Mouse (Mus musculus): ENCODE data around the gene Thy1. TPM values are rescaled to one million over a fixed set of nuclear protein-coding genes. Genes with fewer than 3 reads are reported as not detected.
A peak's percentile ranks its signal among the peaks of the same experiment; 100 is the strongest.

Gene Thy1
- total and polyA plus RNA-seq, 3 experiments, result 6.6 to 32.3 (median 15.5) TPM

DNA sequence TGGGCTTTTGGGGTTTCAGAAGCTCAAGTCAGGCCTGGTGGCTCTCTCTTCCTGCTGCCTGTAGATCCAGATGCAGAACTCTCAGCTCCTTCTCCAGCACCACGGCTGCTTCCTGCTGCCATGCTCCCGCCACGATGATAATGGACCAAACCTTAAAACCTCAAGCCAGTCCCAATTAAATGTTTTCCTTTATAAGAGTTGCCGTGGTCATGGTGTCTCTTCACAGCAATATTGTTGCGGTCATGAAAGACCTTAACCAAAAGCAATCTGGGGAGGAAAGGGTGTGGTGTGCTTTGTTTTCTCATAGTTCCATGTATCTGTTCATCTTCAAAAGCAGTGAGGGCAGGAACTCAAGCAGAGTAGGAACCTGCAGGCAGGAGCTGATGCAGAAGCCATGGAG lies 6.1 kb upstream of the Thy1 start:
- intact Hi-C loops (cut with DNase I), result no loop called here
- TF ChIP-seq POLR2A (IDR thresholded peaks at IDR 0.05; ENCODE audit: insufficient read depth, low read depth, low read length), result no peak
- TF ChIP-seq CTCF (IDR thresholded peaks at IDR 0.05), result no peak
- no peak for TF ChIP-seq EP300 (IDR thresholded peaks at IDR 0.05; ENCODE audit: insufficient read depth, low read depth, low read length)
- WGBS, result 84% methylated on average over 5 of the region's 5 CpGs

DNA sequence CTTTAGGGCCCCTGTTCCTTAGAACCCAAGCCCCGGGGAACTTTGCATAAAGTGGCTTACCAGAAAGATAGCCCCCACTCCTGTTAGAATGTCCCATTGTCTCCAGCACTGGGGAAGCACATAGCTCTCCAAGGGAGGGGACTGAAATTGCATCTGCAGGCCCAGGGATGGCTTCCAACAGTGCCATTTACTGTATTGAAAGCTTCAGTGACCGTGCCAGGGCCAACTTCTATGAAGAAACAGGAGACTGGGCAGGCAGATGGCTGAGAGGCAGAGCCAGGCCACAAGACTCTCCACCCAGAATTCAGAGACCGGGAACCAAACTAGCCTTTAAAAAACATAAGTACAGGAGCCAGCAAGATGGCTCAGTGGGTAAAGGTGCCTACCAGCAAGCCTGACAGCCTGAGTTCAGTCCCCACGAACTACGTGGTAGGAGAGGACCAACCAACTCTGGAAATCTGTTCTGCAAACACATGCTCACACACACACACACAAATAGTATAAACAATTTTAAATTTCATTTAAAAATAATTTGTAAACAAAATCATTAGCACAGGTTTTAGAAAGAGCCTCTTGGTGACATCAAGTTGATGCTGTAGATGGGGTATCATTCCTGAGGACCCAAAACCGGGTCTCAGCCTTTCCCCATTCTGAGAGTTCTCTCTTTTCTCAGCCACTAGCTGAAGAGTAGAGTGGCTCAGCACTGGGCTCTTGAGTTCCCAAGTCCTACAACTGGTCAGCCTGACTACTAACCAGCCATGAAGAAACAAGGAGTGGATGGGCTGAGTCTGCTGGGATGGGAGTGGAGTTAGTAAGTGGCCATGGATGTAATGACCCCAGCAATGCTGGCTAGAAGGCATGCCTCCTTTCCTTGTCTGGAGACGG lies 1.4 kb upstream of the Thy1 start:
- no peaks in the 10 kb centered on the region for H3K4me1 ChIP-seq (ENCODE audit: control insufficient read depth, insufficient read depth, low read length)
- no peaks in the 10 kb centered on the region for H3K79me2 ChIP-seq (replicated peaks; ENCODE audit: control insufficient read depth, insufficient read depth, low read length)
- TF ChIP-seq POLR2A (IDR thresholded peaks at IDR 0.05; ENCODE audit: insufficient read depth, low read depth, low read length) (no peak), EP300 (IDR thresholded peaks at IDR 0.05; ENCODE audit: insufficient read depth, low read depth, low read length) (no peak), CTCF (IDR thresholded peaks at IDR 0.05) (no peak)
- no peak for DNase-seq
- no peak overlapping the region for H3K9ac ChIP-seq (ENCODE audit: low read depth, low read length)
- no peak overlapping the region for H3K4me3 ChIP-seq
- H3K27me3 ChIP-seq (ENCODE audit: control insufficient read depth, insufficient read depth, low read length), result peaks cover 5% of the 10 kb centered on the region; the same call in 1 of the 2 replicates
- intact Hi-C loops (cut with DNase I), result no loop called here
- no peak overlapping the region for H3K27ac ChIP-seq
- WGBS, result 86% methylated on average over 7 of the region's 7 CpGs
- no peaks in the 10 kb centered on the region for H3K36me3 ChIP-seq (ENCODE audit: control insufficient read depth, insufficient read depth, low read length)

More for the DNA sequence above, 6.1 kb upstream of the Thy1 start:
- DNase-seq, result no peak
- H3K79me2 ChIP-seq (replicated peaks; ENCODE audit: control insufficient read depth, insufficient read depth, low read length), result no peaks in the 10 kb centered on the region
- no peak overlapping the region for H3K27ac ChIP-seq
- H3K36me3 ChIP-seq (ENCODE audit: control insufficient read depth, insufficient read depth, low read length), result no peaks in the 10 kb centered on the region
- no peak overlapping the region for H3K9ac ChIP-seq (ENCODE audit: low read depth, low read length)
- no peaks in the 10 kb centered on the region for H3K4me1 ChIP-seq (ENCODE audit: control insufficient read depth, insufficient read depth, low read length)
- H3K27me3 ChIP-seq (ENCODE audit: control insufficient read depth, insufficient read depth, low read length), result no peaks in the 10 kb centered on the region
- no peak overlapping the region for H3K4me3 ChIP-seq

DNA sequence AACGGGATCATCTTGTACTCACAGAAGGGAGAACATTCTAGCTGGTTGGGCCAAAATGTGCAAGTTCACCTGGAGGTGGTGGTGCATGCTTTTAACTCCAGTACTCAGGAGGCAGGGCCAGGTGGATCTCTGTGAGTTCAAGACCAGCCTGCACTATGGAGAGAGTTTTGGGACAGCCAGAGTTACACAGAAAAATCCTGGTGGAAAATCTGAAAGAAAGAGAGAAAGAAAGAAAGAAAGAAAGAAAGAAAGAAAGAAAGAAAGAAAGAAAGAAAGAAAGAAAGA lies 846 bp upstream of the Thy1 start:
- Histone ChIP-seq H3K9ac (ENCODE audit: low read depth, low read length) (no peak overlapping the region), H3K79me2 (replicated peaks; ENCODE audit: control insufficient read depth, insufficient read depth, low read length) (no peaks in the 10 kb centered on the region), H3K27me3 (ENCODE audit: control insufficient read depth, insufficient read depth, low read length) (peaks cover 5% of the 10 kb centered on the region; the same call in 1 of the 2 replicates), H3K36me3 (ENCODE audit: control insufficient read depth, insufficient read depth, low read length) (no peaks in the 10 kb centered on the region), H3K4me1 (ENCODE audit: control insufficient read depth, insufficient read depth, low read length) (no peaks in the 10 kb centered on the region), H3K4me3 (no peak overlapping the region), H3K27ac (no peak overlapping the region)
- WGBS, result 93% methylated on average over 1 of the region's 1 CpGs
- DNase-seq, result no peak
- TF ChIP-seq EP300 (IDR thresholded peaks at IDR 0.05; ENCODE audit: insufficient read depth, low read depth, low read length) (no peak), POLR2A (IDR thresholded peaks at IDR 0.05; ENCODE audit: insufficient read depth, low read depth, low read length) (no peak), CTCF (IDR thresholded peaks at IDR 0.05) (no peak)
- intact Hi-C loops (cut with DNase I), result no loop called here

DNA sequence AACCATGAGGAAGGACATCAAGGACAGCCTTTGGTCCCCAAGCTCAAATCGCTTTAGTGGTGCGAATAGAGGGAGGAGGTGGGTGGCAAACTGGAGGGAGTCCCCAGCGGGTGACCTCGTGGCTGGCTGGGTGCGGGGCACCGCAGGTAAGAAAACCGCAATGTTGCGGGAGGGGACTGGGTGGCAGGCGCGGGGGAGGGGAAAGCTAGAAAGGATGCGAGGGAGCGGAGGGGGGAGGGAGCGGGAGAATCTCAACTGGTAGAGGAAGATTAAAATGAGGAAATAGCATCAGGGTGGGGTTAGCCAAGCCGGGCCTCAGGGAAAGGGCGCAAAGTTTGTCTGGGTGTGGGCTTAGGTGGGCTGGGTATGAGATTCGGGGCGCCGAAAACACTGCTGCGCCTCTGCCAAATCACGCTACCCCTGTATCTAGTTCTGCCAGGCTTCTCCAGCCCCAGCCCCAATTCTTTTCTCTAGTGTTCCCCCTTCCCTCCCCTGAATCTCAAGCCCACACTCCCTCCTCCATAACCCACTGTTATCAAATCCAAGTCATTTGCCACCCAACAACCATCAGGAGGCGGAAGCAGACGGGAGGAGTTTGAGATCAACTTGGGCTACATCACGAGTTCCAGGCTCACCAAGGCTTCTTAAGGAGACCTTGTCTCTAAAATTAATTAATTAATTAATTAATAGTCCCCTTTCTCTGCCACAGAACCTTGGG lies 683 bp downstream of the Thy1 start:
- Histone ChIP-seq H3K27ac (peak overlapping the region; percentile 20; the same call in 1 of the 2 replicates), H3K4me3 (peak overlapping the region; percentile 37), H3K4me1 (ENCODE audit: control insufficient read depth, insufficient read depth, low read length) (no peaks in the 10 kb centered on the region), H3K9ac (ENCODE audit: low read depth, low read length) (peak overlapping the region; percentile 21; the same call in 1 of the 2 replicates), H3K27me3 (ENCODE audit: control insufficient read depth, insufficient read depth, low read length) (peaks cover 5% of the 10 kb centered on the region; the same call in 1 of the 2 replicates), H3K79me2 (replicated peaks; ENCODE audit: control insufficient read depth, insufficient read depth, low read length) (no peaks in the 10 kb centered on the region), H3K36me3 (ENCODE audit: control insufficient read depth, insufficient read depth, low read length) (no peaks in the 10 kb centered on the region)
- no peak for TF ChIP-seq EP300 (IDR thresholded peaks at IDR 0.05; ENCODE audit: insufficient read depth, low read depth, low read length)
- TF ChIP-seq POLR2A (IDR thresholded peaks at IDR 0.05; ENCODE audit: insufficient read depth, low read depth, low read length), result no peak
- TF ChIP-seq CTCF (IDR thresholded peaks at IDR 0.05), result no peak
- WGBS, result 5% methylated on average over 23 of the region's 23 CpGs
- intact Hi-C loops (cut with DNase I), result no loop called here
- peak in 1 of 2 experiments; percentile 35 for DNase-seq

DNA sequence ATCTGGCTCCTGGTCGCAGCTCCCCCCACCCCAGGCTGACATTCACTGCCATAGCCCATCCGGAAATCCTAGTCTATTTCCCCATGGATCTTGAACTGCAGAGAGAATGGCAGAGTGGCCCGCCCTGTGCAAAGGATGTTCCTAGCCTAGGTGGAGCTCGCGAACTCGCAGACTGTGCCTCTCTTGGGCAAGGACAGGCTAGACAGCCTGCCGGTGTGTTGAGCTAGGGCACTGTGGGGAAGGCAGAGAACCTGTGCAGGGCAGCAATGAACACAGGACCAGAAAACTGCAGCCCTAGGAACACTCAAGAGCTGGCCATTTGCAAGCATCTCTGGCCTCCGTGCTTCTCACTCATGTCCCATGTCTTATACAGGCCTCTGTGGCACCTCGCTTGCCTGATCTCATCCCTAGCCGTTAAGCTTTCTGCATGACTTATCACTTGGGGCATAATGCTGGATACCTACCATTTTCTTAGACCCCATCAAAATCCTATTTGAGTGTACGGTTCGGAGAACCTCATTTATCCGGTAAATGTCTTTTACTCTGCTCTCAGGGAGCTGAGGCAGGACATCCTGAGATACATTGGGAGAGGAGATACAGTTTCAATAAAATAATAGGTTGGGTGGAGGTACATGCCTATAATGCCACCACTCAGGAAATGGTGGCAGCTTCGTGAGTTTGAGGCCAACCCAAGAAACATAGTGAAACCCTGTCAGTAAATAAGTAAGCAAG lies 1.4 kb downstream of the Thy1 start:
- H3K27me3 ChIP-seq (ENCODE audit: control insufficient read depth, insufficient read depth, low read length), result peaks cover 5% of the 10 kb centered on the region; the same call in 1 of the 2 replicates
- intact Hi-C loops (cut with DNase I), result no loop called here
- WGBS, result 49% methylated on average over 14 of the region's 14 CpGs

More for the DNA sequence above, 1.4 kb downstream of the Thy1 start:
- H3K4me3 ChIP-seq, result no peak overlapping the region
- H3K9ac ChIP-seq (ENCODE audit: low read depth, low read length), result no peak overlapping the region
- TF ChIP-seq EP300 (IDR thresholded peaks at IDR 0.05; ENCODE audit: insufficient read depth, low read depth, low read length) (no peak), POLR2A (IDR thresholded peaks at IDR 0.05; ENCODE audit: insufficient read depth, low read depth, low read length) (no peak), CTCF (IDR thresholded peaks at IDR 0.05) (no peak)
- H3K4me1 ChIP-seq (ENCODE audit: control insufficient read depth, insufficient read depth, low read length), result no peaks in the 10 kb centered on the region
- H3K79me2 ChIP-seq (replicated peaks; ENCODE audit: control insufficient read depth, insufficient read depth, low read length), result no peaks in the 10 kb centered on the region
- no peak overlapping the region for H3K27ac ChIP-seq
- H3K36me3 ChIP-seq (ENCODE audit: control insufficient read depth, insufficient read depth, low read length), result no peaks in the 10 kb centered on the region
- peak in 1 of 2 experiments; percentile 31 for DNase-seq
